Mouse (Mus musculus) frontal cortex, postnatal 14 days (tissue): ENCODE data around the gene Mycl.

Experiments
- DNase-seq, 2 experiments: peaks; one replicate each; pipeline ENCODE4 v3.0.0; 2022; ENCODE audit warnings: low spot score in 2 of 2

Mycl gene

GRCm38 (mm10) chr4:122995404-122996220 lies at the start of gene Mycl:
Mycl (plus strand) TSS chr4:122995652.
- peak; percentile 73 to 85 for DNase-seq

GRCm38 (mm10) chr4:122947223-122947622 lies 48.2 kb upstream of the Mycl start:
- DNase-seq, result no peak

- DNase-seq, result no peak
Measured at GRCm38 (mm10) chr4:122949096-122949495, 46.4 kb upstream of the Mycl start.

- no peak for DNase-seq
Measured at GRCm38 (mm10) chr4:122954680-122955411, 40.6 kb upstream of the Mycl start.

- DNase-seq, result peak; percentile 83 to 84
Measured at GRCm38 (mm10) chr4:122955412-122956136, 39.9 kb upstream of the Mycl start.

- no peak for DNase-seq
Measured at GRCm38 (mm10) chr4:122956301-122956700, 39.2 kb upstream of the Mycl start.

- peak; percentile 50 to 54 for DNase-seq
Measured at GRCm38 (mm10) chr4:122958491-122959031, 36.9 kb upstream of the Mycl start.

GRCm38 (mm10) chr4:122959816-122960215 lies 35.6 kb upstream of the Mycl start:
- DNase-seq, result no peak

- DNase-seq, result peak in 1 of 2 experiments; percentile 17
Measured at GRCm38 (mm10) chr4:122960321-122961099, 34.9 kb upstream of the Mycl start.

- peak in 1 of 2 experiments; percentile 67 for DNase-seq
Measured at GRCm38 (mm10) chr4:122961100-122961567, 34.3 kb upstream of the Mycl start, which contains the start of gene Mfsd2a. Mfsd2a (minus strand) TSS chr4:122961188.

GRCm38 (mm10) chr4:122961589-122961988 lies 33.9 kb upstream of the Mycl start:
- no peak for DNase-seq

GRCm38 (mm10) chr4:122962751-122963150 lies 32.7 kb upstream of the Mycl start:
- no peak for DNase-seq

- DNase-seq, result no peak
Measured at GRCm38 (mm10) chr4:122968106-122968505, 27.3 kb upstream of the Mycl start.

GRCm38 (mm10) chr4:122971191-122971590 lies 24.3 kb upstream of the Mycl start:
- DNase-seq, result no peak

GRCm38 (mm10) chr4:122971646-122972045 lies 23.8 kb upstream of the Mycl start:
- no peak for DNase-seq

GRCm38 (mm10) chr4:122972056-122972455 lies 23.4 kb upstream of the Mycl start:
- DNase-seq, result no peak

GRCm38 (mm10) chr4:122974976-122975520 lies 20.4 kb upstream of the Mycl start:
- DNase-seq, result no peak

- no peak for DNase-seq
Measured at GRCm38 (mm10) chr4:122976885-122977284, 18.6 kb upstream of the Mycl start.

GRCm38 (mm10) chr4:122978850-122979249 lies 16.6 kb upstream of the Mycl start:
- DNase-seq, result no peak

- no peak for DNase-seq
Measured at GRCm38 (mm10) chr4:122979826-122980225, 15.6 kb upstream of the Mycl start.

- no peak for DNase-seq
Measured at GRCm38 (mm10) chr4:122980684-122981083, 14.8 kb upstream of the Mycl start.
